In the genomic region with DNA sequence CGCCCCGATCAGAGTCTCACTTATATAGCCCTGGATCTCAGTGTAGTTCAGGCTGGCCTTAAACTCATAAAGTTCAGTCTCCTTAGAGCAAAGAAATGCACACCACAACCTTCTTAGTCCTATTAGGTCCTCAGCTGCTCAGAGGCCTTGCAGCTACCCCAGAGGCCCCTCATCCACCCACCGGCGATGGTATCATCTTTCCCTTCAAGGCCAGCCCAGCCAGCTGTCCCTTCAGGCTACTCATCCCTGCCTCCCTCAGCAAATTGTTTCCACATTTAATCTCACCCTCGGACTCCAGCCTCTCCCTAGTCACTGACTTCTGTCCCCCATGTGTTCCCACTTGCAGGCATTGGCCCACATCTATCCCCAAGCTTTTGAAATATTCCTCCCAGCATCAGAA, we compare ENCODE assay signal across 25 mouse cellular contexts. TPM values are rescaled to one million over a fixed set of nuclear protein-coding genes. Genes with fewer than 3 reads are reported as not detected.
A peak's percentile ranks its signal among the peaks of the same experiment; 100 is the strongest.
DNase-seq lines count a peak whose midpoint lies in the region; ATAC-seq and TF ChIP-seq lines count a peak whose summit lies in the region.
"Had no signal": no experiment of that assay in that cellular context is flagged by ENCODE, and none has a peak within 500 bp of the region (broad histone marks: within the 10 kb centered on the region; RNA-seq: fewer than 3 reads in every experiment).

No protein-coding gene starts in this region.

- intact Hi-C loops in gastrocnemius, adult 2 months (cut with DNase I): loop anchor here (5.0 kb wide), 1 partner anchor 104 kb away; a partner anchor contains a TSS
- intact Hi-C loops in gastrocnemius, postnatal 36 days (cut with DNase I): loop anchor here (5.0 kb wide), 1 partner anchor 54 kb away; no protein-coding TSS in a partner anchor

- 50% methylated on average over 5 of the region's 5 CpGs for WGBS in limb, embryonic 13.5 days
- WGBS in limb, embryonic 10.5 days: 58% methylated on average over 5 of the region's 5 CpGs
- WGBS in limb, embryonic 14.5 days: 43% methylated on average over 5 of the region's 5 CpGs

- ATAC-seq in limb, embryonic 13.5 days (ENCODE audit: low FRiP score, low read depth): peak; percentile 24
- peak; percentile 29; the same call in 1 of the 2 replicates for ATAC-seq in limb, embryonic 14.5 days (ENCODE audit: low FRiP score, low read depth)
- ATAC-seq: CD4-positive, CD25-positive, alpha-beta regulatory T cell, adult 4 months; hindbrain, postnatal 0 days; intestine, embryonic 15.5 days; midbrain, embryonic 16.5 days had no signal

- H3K4me3 ChIP-seq in gastrocnemius, adult 2 months: no peak overlapping the region
- no peak overlapping the region for H3K4me3 ChIP-seq in limb, embryonic 13.5 days
- no peak overlapping the region for H3K4me3 ChIP-seq in limb, embryonic 10.5 days
- no peak overlapping the region for H3K4me3 ChIP-seq in limb, embryonic 14.5 days (replicated peaks; ENCODE audit: low read length)
- H3K4me3 ChIP-seq: embryonic facial prominence, embryonic 13.5 days; forebrain, embryonic 12.5 days; hindbrain, embryonic 10.5 days; intestine, embryonic 15.5 days; neural tube, embryonic 12.5 days had no signal

- no peaks in the 10 kb centered on the region for H3K36me3 ChIP-seq in limb, embryonic 13.5 days
- no peaks in the 10 kb centered on the region for H3K36me3 ChIP-seq in limb, embryonic 10.5 days
- no peaks in the 10 kb centered on the region for H3K36me3 ChIP-seq in limb, embryonic 14.5 days (ENCODE audit: control insufficient read depth, insufficient read depth, low read length)
- H3K36me3 ChIP-seq: embryonic facial prominence, embryonic 13.5 days; forebrain, embryonic 12.5 days; hindbrain, embryonic 10.5 days; intestine, embryonic 15.5 days; neural tube, embryonic 12.5 days had no signal

- no peak overlapping the region for H3K4me2 ChIP-seq in limb, embryonic 13.5 days (replicated peaks)
- no peak overlapping the region for H3K4me2 ChIP-seq in limb, embryonic 14.5 days (replicated peaks; ENCODE audit: low read depth, low read length, severe bottlenecking)
- H3K4me2 ChIP-seq: embryonic facial prominence, embryonic 13.5 days; forebrain, embryonic 12.5 days; intestine, embryonic 15.5 days; lung, embryonic 14.5 days; midbrain, embryonic 11.5 days; neural tube, embryonic 12.5 days had no signal

- no peak for TF ChIP-seq POLR2A in limb, embryonic 14.5 days (IDR thresholded peaks at IDR 0.05; ENCODE audit: borderline replicate concordance, extremely low read depth, insufficient read depth, insufficient read length)

- no peaks in the 10 kb centered on the region for H3K9me3 ChIP-seq in limb, embryonic 13.5 days
- H3K9me3 ChIP-seq in limb, embryonic 10.5 days (replicated peaks): no peaks in the 10 kb centered on the region
- H3K9me3 ChIP-seq in limb, embryonic 14.5 days (ENCODE audit: control insufficient read depth, low read length): no peaks in the 10 kb centered on the region
- H3K9me3 ChIP-seq: embryonic facial prominence, embryonic 13.5 days; forebrain, embryonic 12.5 days; hindbrain, embryonic 10.5 days; intestine, embryonic 15.5 days; neural tube, embryonic 12.5 days had no signal

- no peak for TF ChIP-seq CTCF in gastrocnemius, adult 2 months (IDR thresholded peaks at IDR 0.05)

- no peaks in the 10 kb centered on the region for H3K27me3 ChIP-seq in limb, embryonic 13.5 days
- H3K27me3 ChIP-seq in limb, embryonic 10.5 days (ENCODE audit: low read depth, poor library complexity, severe bottlenecking): no peaks in the 10 kb centered on the region
- no peaks in the 10 kb centered on the region for H3K27me3 ChIP-seq in limb, embryonic 14.5 days (ENCODE audit: control insufficient read depth, insufficient read depth, low read length)
- H3K27me3 ChIP-seq: embryonic facial prominence, embryonic 13.5 days; forebrain, embryonic 12.5 days; intestine, embryonic 15.5 days; neural tube, embryonic 12.5 days had no signal

- H3K9ac ChIP-seq in limb, embryonic 13.5 days: no peak overlapping the region
- H3K9ac ChIP-seq in limb, embryonic 14.5 days (ENCODE audit: low read depth, low read length, severe bottlenecking): no peak overlapping the region
- H3K9ac ChIP-seq: embryonic facial prominence, embryonic 13.5 days; forebrain, embryonic 12.5 days; intestine, embryonic 15.5 days; liver, embryonic 14.5 days; lung, embryonic 14.5 days; neural tube, embryonic 12.5 days had no signal

- peak; percentile 49 for DNase-seq in gastrocnemius, adult 2 months
- no peak for DNase-seq in gastrocnemius, postnatal 36 days
- no peak for DNase-seq in limb, embryonic 10.5 days (ENCODE audit: low spot score)
- peak; percentile 34 for DNase-seq in limb, embryonic 14.5 days (ENCODE audit: low spot score)
- no peak for DNase-seq in ovary, postnatal 14 days (ENCODE audit: low spot score)
- DNase-seq in right cerebral cortex, postnatal 25 days: no peak
- DNase-seq: cerebellum, adult 2 months; cerebellum, postnatal 14 days; heart, postnatal 14 days; kidney, adult 2 months; kidney, postnatal 25 days; liver; lung, embryonic 14.5 days; lung, postnatal 14 days had no signal

- H3K27ac ChIP-seq in gastrocnemius, adult 2 months: peak overlapping the region; percentile 53
- no peak overlapping the region for H3K27ac ChIP-seq in limb, embryonic 13.5 days
- H3K27ac ChIP-seq in limb, embryonic 10.5 days: no peak overlapping the region
- H3K27ac ChIP-seq in limb, embryonic 14.5 days (replicated peaks; ENCODE audit: low read depth, low read length): no peak overlapping the region
- H3K27ac ChIP-seq: embryonic facial prominence, embryonic 13.5 days; forebrain, embryonic 12.5 days; hindbrain, embryonic 10.5 days; hindbrain, postnatal 0 days; intestine, embryonic 15.5 days; liver, embryonic 14.5 days; neural tube, embryonic 12.5 days had no signal

- H3K4me1 ChIP-seq in limb, embryonic 13.5 days: peaks cover 6% of the 10 kb centered on the region
- H3K4me1 ChIP-seq in limb, embryonic 10.5 days: peaks cover 16% of the 10 kb centered on the region
- peaks cover 3% of the 10 kb centered on the region; the same call in 1 of the 2 replicates for H3K4me1 ChIP-seq in limb, embryonic 14.5 days (ENCODE audit: control insufficient read depth, insufficient read depth, low read length)

RNA-seq across cellular contexts. Expression of a gene that starts 5.8 kb away (rescaled TPM):
- 10 to 100 TPM; 56.4 to 62.8 TPM for total RNA-seq in gastrocnemius, adult 2 months (2021)
- 10 to 100 TPM; 51.2 to 56.2 TPM for total RNA-seq in gastrocnemius, postnatal 36 days (2021)
- polyA plus RNA-seq in limb, embryonic 13.5 days (2015; fragmentation: Nextera tagmentation; extraction: Ambion mirVana): 109 TPM in 2 replicates
- 123 and 146 TPM in 2 replicates for polyA plus RNA-seq in limb, embryonic 10.5 days (2016; fragmentation: Nextera tagmentation; extraction: Ambion mirVana)
- polyA plus RNA-seq in limb, embryonic 14.5 days (2012; rRNA removed): 70.1 and 73.5 TPM in 2 replicates
- polyA plus RNA-seq in limb, embryonic 14.5 days (2014; fragmentation: Nextera tagmentation; extraction: Ambion mirVana): 107 and 116 TPM in 2 replicates

RNA-seq across cellular contexts. Expression of a gene that starts 39.4 kb away (rescaled TPM):
- 10 to 100 TPM; 19.9 to 38.1 TPM for total RNA-seq in gastrocnemius, adult 2 months (2021)
- total RNA-seq in gastrocnemius, postnatal 36 days (2021): 10 to 100 TPM; 23.7 to 35.1 TPM
- 756 and 813 TPM in 2 replicates for polyA plus RNA-seq in limb, embryonic 13.5 days (2015; fragmentation: Nextera tagmentation; extraction: Ambion mirVana)
- polyA plus RNA-seq in limb, embryonic 10.5 days (2016; fragmentation: Nextera tagmentation; extraction: Ambion mirVana): 979 and 1,015 TPM in 2 replicates
- polyA plus RNA-seq in limb, embryonic 14.5 days (2012; rRNA removed): 283 and 371 TPM in 2 replicates
- polyA plus RNA-seq in limb, embryonic 14.5 days (2014; fragmentation: Nextera tagmentation; extraction: Ambion mirVana): 661 and 673 TPM in 2 replicates

RNA-seq across cellular contexts. Expression of a gene that starts 57.1 kb away (rescaled TPM):
- 10 to 100 TPM in 1 of 2 experiments, 1 to 10 TPM in 1; 9.7 to 12.3 TPM for total RNA-seq in gastrocnemius, adult 2 months (2021)
- 10 to 100 TPM in 1 of 2 experiments, 1 to 10 TPM in 1; 8.8 to 10.3 TPM for total RNA-seq in gastrocnemius, postnatal 36 days (2021)
- 64.3 and 65.8 TPM in 2 replicates for polyA plus RNA-seq in limb, embryonic 13.5 days (2015; fragmentation: Nextera tagmentation; extraction: Ambion mirVana)
- polyA plus RNA-seq in limb, embryonic 10.5 days (2016; fragmentation: Nextera tagmentation; extraction: Ambion mirVana): 78.2 and 79.6 TPM in 2 replicates
- 54.7 and 58.6 TPM in 2 replicates for polyA plus RNA-seq in limb, embryonic 14.5 days (2012; rRNA removed)
- 52.9 and 53.9 TPM in 2 replicates for polyA plus RNA-seq in limb, embryonic 14.5 days (2014; fragmentation: Nextera tagmentation; extraction: Ambion mirVana)

Comparison
In these comparisons a context has a peak if more than half of its experiments do, and no peak if none do; other contexts are left out.
1. DNase-seq: peak in gastrocnemius, adult 2 months (single experiment) and limb, embryonic 14.5 days (single experiment); none in gastrocnemius, postnatal 36 days (0 of 2), limb, embryonic 10.5 days (single experiment), ovary, postnatal 14 days (single experiment) and right cerebral cortex, postnatal 25 days (single experiment).